Mouse (Mus musculus): Measurements from ENCODE around the gene Eif4g1. TPM values are rescaled to one million over a fixed set of nuclear protein-coding genes. Genes with fewer than 3 reads are reported as not detected.

Eif4g1 gene
- polyA plus RNA-seq, 1 experiment = 618 TPM

DNA sequence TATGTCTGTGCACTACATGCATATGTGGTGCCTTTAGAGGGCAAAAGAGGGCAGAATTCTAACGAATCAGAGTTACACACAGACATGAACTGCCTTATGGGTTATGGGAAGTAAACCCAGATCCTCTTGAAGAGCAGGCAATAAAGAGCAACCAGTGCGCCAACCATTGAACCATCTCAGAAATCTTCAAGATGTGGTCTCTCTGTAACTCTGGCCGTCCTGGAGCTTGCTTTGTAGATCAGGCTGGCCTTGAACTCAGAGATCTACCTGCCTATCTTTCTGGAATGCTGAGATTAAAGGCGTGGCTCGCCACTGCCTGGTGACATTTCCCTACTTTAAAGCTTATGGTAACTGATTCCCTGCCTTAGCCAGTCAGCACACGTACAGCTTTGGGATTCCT lies 3.8 kb downstream of the Eif4g1 start:
- DNase-seq = no peak
- WGBS = 22% methylated on average over 6 of the region's 6 CpGs
- H3K27me3 ChIP-seq (ENCODE audit: control insufficient read depth, insufficient read depth, low read length) = no peaks in the 10 kb centered on the region
- TF ChIP-seq CTCF (IDR thresholded peaks at IDR 0.05; ENCODE audit: borderline replicate concordance, control insufficient read depth, extremely low read depth, insufficient read depth, low read length, poor library complexity) (no peak), POLR2A (IDR thresholded peaks at IDR 0.05; ENCODE audit: control insufficient read depth, extremely low read depth, insufficient read depth, low read length, poor library complexity) (no peak)
- peaks cover 11% of the 10 kb centered on the region; the same call in 1 of the 2 replicates for H3K36me3 ChIP-seq (ENCODE audit: control insufficient read depth, insufficient read depth, low read length)
- peaks cover 16% of the 10 kb centered on the region for H3K4me1 ChIP-seq (replicated peaks; ENCODE audit: control insufficient read depth, insufficient read depth, low read length)
- no peak overlapping the region for H3K4me3 ChIP-seq (ENCODE audit: control insufficient read depth, insufficient read depth, low read length)
- no peak overlapping the region for H3K27ac ChIP-seq (ENCODE audit: control insufficient read depth, insufficient read depth, low read length)

DNA sequence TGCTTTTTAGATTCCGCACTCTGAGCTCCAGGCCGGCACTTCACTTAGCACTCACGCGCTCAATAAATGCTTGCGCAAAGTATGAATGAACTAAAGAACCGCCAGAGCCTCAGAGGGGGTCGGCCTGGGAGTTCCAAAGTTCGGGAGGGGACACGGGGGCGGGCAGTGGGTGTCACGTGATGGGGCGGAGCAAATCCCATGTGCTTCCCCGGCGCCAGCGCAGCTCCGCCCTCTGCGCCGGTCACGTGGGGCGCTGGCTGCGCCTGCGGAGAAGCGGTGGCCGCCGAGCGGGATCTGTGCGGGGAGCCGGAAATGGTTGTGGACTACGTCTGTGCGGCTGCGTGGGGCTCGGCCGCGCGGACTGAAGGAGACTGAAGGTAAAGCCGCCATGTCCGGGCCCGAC lies 4.4 kb downstream of the Eif4g1 start:
- peak overlapping the region; percentile 97 for H3K4me3 ChIP-seq (ENCODE audit: control insufficient read depth, insufficient read depth, low read length)
- peaks cover 16% of the 10 kb centered on the region for H3K4me1 ChIP-seq (replicated peaks; ENCODE audit: control insufficient read depth, insufficient read depth, low read length)
- TF ChIP-seq POLR2A (IDR thresholded peaks at IDR 0.05; ENCODE audit: control insufficient read depth, extremely low read depth, insufficient read depth, low read length, poor library complexity) = peak; percentile 66; the same call in 1 of the 2 replicates
- TF ChIP-seq CTCF (IDR thresholded peaks at IDR 0.05; ENCODE audit: borderline replicate concordance, control insufficient read depth, extremely low read depth, insufficient read depth, low read length, poor library complexity) = 0 out of 2 replicates have a peak, but pooled peaks have one; percentile 29
- peaks cover 17% of the 10 kb centered on the region for H3K36me3 ChIP-seq (ENCODE audit: control insufficient read depth, insufficient read depth, low read length)
- no peaks in the 10 kb centered on the region for H3K27me3 ChIP-seq (ENCODE audit: control insufficient read depth, insufficient read depth, low read length)
- peak; percentile 96 for DNase-seq
- no peak overlapping the region for H3K27ac ChIP-seq (ENCODE audit: control insufficient read depth, insufficient read depth, low read length)
- under 1% methylated on average over 38 of the region's 38 CpGs for WGBS

DNA sequence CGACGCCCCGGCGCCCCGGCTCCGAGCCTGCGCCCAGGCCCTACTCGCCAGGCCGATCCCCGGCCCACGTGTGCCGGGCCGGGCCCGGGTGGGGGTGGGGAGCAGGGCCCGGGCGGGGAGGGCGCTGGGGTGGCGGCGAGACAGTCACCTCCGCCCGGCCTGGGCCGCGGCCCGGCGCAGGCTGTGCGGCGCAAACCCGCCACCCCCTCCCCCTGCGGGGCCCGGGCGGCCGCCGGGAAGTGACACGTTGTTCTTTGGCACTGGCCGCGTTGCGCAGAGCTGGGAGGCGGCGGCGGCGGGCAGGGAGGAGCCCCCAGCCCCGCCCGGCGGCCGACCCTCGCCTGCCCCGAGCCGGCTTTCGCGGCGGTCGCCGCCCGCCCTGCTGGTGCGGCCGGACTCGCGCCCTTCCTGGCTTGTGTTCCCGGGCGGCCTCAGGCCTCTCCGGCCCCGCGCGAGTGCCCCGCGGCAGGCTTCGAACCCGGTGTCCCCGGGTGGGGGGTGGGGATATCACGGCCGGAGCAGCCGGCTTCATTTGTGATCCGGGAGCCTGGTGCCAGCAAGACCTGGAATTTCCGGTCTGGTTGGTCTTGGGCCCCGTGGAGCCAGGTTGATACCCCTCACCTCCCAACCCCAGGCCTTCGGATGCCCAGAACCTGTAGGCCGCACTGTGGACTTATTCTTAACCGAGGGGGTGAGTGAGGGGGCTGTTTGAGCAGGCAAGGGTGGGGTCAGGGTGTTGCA lies 5.0 kb downstream of the Eif4g1 start:
- under 1% methylated on average over 65 of the region's 78 CpGs for WGBS
- DNase-seq = peak; percentile 56
- Histone ChIP-seq H3K36me3 (ENCODE audit: control insufficient read depth, insufficient read depth, low read length) (peaks cover 23% of the 10 kb centered on the region), H3K4me3 (ENCODE audit: control insufficient read depth, insufficient read depth, low read length) (peak overlapping the region; percentile 97), H3K27ac (ENCODE audit: control insufficient read depth, insufficient read depth, low read length) (no peak overlapping the region; the same call in 1 of the 2 replicates), H3K27me3 (ENCODE audit: control insufficient read depth, insufficient read depth, low read length) (no peaks in the 10 kb centered on the region), H3K4me1 (replicated peaks; ENCODE audit: control insufficient read depth, insufficient read depth, low read length) (peaks cover 16% of the 10 kb centered on the region)
- TF ChIP-seq POLR2A (IDR thresholded peaks at IDR 0.05; ENCODE audit: control insufficient read depth, extremely low read depth, insufficient read depth, low read length, poor library complexity) (no peak), CTCF (IDR thresholded peaks at IDR 0.05; ENCODE audit: borderline replicate concordance, control insufficient read depth, extremely low read depth, insufficient read depth, low read length, poor library complexity) (no peak)

DNA sequence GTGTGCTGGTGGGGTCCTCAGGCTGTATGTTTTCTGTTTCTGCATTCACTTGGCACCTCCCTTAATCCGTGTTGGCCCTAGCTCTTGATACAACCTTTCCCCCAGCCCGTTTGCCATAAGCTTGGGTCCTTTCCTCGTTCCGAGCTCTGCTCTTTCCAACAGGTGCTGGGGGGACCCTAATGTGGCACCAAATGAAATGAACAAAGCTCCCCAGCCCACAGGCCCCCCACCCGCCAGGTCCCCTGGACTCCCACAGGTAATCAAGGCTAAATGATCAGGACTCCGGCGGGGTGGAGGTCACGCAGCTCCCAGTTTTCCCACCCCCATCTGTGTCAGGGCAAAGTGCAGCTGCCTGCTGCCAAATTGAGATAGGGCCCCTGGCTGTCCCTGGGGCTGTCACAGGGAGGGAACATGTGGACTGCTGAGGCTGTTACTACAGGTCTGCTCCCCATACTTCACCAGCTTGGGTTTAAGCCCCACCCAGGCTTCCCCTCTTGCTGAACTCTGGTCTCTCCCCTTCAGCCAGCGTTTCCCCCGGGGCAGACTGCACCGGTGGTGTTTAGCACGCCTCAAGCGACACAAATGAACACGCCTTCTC lies 5.7 kb downstream of the Eif4g1 start:
- WGBS = 2% methylated on average over 14 of the region's 14 CpGs
- H3K27ac ChIP-seq (ENCODE audit: control insufficient read depth, insufficient read depth, low read length) = no peak overlapping the region; the same call in 1 of the 2 replicates
- DNase-seq = peak; percentile 31
- H3K36me3 ChIP-seq (ENCODE audit: control insufficient read depth, insufficient read depth, low read length) = peaks cover 30% of the 10 kb centered on the region
- H3K4me1 ChIP-seq (replicated peaks; ENCODE audit: control insufficient read depth, insufficient read depth, low read length) = peaks cover 16% of the 10 kb centered on the region
- no peak for TF ChIP-seq POLR2A (IDR thresholded peaks at IDR 0.05; ENCODE audit: control insufficient read depth, extremely low read depth, insufficient read depth, low read length, poor library complexity)
- TF ChIP-seq CTCF (IDR thresholded peaks at IDR 0.05; ENCODE audit: borderline replicate concordance, control insufficient read depth, extremely low read depth, insufficient read depth, low read length, poor library complexity) = 0 out of 2 replicates have a peak, but pooled peaks have one; percentile 22
- H3K27me3 ChIP-seq (ENCODE audit: control insufficient read depth, insufficient read depth, low read length) = no peaks in the 10 kb centered on the region
- peak overlapping the region; percentile 97 for H3K4me3 ChIP-seq (ENCODE audit: control insufficient read depth, insufficient read depth, low read length)

DNA sequence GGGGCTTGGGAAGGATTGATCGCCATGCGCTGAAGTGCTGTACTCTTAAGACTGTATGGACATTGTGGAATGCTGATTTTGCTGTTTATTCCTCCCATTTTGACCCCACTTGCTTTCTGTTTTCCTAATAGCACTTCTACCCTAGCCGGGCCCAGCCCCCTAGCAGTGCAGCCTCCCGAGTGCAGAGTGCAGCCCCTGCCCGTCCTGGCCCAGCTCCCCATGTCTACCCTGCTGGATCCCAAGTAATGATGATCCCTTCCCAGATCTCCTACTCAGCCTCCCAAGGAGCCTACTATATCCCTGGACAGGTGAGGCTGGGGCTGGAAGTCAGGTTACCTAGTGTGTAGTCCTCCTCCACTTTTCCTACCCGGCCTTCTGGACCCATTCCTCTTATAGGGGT lies 7.1 kb downstream of the Eif4g1 start:
- no peak for DNase-seq
- no peaks in the 10 kb centered on the region for H3K27me3 ChIP-seq (ENCODE audit: control insufficient read depth, insufficient read depth, low read length)
- peaks cover 16% of the 10 kb centered on the region for H3K4me1 ChIP-seq (replicated peaks; ENCODE audit: control insufficient read depth, insufficient read depth, low read length)
- H3K27ac ChIP-seq (ENCODE audit: control insufficient read depth, insufficient read depth, low read length) = no peak overlapping the region
- WGBS = 95% methylated on average over 6 of the region's 6 CpGs
- TF ChIP-seq CTCF (IDR thresholded peaks at IDR 0.05; ENCODE audit: borderline replicate concordance, control insufficient read depth, extremely low read depth, insufficient read depth, low read length, poor library complexity) = no peak
- TF ChIP-seq POLR2A (IDR thresholded peaks at IDR 0.05; ENCODE audit: control insufficient read depth, extremely low read depth, insufficient read depth, low read length, poor library complexity) = no peak
- H3K4me3 ChIP-seq (ENCODE audit: control insufficient read depth, insufficient read depth, low read length) = no peak overlapping the region
- H3K36me3 ChIP-seq (ENCODE audit: control insufficient read depth, insufficient read depth, low read length) = peaks cover 44% of the 10 kb centered on the region

DNA sequence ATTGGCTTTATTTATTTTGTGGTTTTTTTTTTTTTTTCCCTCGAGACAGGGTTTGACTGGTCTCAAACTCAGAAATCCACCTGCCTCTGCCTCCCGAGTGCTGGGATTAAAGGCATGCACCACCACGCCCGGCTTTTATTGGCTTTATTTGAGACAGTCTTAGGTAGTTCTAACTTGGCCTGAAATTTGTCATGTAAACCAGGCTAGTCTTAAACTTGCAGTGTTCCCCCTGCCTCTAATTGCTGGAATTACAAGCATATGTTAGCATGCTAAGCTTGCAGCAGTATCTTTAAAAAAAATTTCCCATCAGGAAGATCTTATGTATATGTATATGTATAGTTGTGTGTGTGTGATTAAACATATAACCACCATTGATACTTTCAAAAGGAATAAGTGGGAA lies 8.6 kb downstream of the Eif4g1 start:
- no peak overlapping the region for H3K4me3 ChIP-seq (ENCODE audit: control insufficient read depth, insufficient read depth, low read length)
- H3K27ac ChIP-seq (ENCODE audit: control insufficient read depth, insufficient read depth, low read length) = no peak overlapping the region
- WGBS = 77% methylated on average over 4 of the region's 4 CpGs
- no peak for DNase-seq
- H3K36me3 ChIP-seq (ENCODE audit: control insufficient read depth, insufficient read depth, low read length) = peaks cover 59% of the 10 kb centered on the region
- no peaks in the 10 kb centered on the region for H3K27me3 ChIP-seq (ENCODE audit: control insufficient read depth, insufficient read depth, low read length)
- TF ChIP-seq POLR2A (IDR thresholded peaks at IDR 0.05; ENCODE audit: control insufficient read depth, extremely low read depth, insufficient read depth, low read length, poor library complexity) (no peak), CTCF (IDR thresholded peaks at IDR 0.05; ENCODE audit: borderline replicate concordance, control insufficient read depth, extremely low read depth, insufficient read depth, low read length, poor library complexity) (no peak)
- H3K4me1 ChIP-seq (replicated peaks; ENCODE audit: control insufficient read depth, insufficient read depth, low read length) = peaks cover 16% of the 10 kb centered on the region

Measured in thymus, adult 2 months (tissue).